ENCODE assay signal across 34 mouse cellular contexts in genomic region chr3:53454984-53455383, GRCm38 (mm10). TPM values are rescaled to one million over a fixed set of nuclear protein-coding genes. Genes with fewer than 3 reads are reported as not detected.
DNase-seq lines count a peak whose midpoint lies in the region; ATAC-seq and TF ChIP-seq lines count a peak whose summit lies in the region.
"Had no signal": no experiment of that assay in that cellular context is flagged by ENCODE, and none has a peak within 500 bp of the region (broad histone marks: within the 10 kb centered on the region; RNA-seq: fewer than 3 reads in every experiment).

No protein-coding gene starts in this region.

- TF ChIP-seq POLR2A in liver, adult 2 months (IDR thresholded peaks at IDR 0.05; ENCODE audit: extremely low read depth, insufficient read depth, low read length): no peak

- H3K4me2 ChIP-seq in liver, postnatal 0 days (ENCODE audit: low read depth, low read length): no peak overlapping the region
- no peak overlapping the region for H3K4me2 ChIP-seq in intestine, embryonic 15.5 days (replicated peaks)
- H3K4me2 ChIP-seq in stomach, postnatal 0 days (replicated peaks; ENCODE audit: low read depth): no peak overlapping the region
- H3K4me2 ChIP-seq: embryonic facial prominence, embryonic 13.5 days; forebrain, embryonic 15.5 days; heart, embryonic 15.5 days; kidney, embryonic 15.5 days; limb, embryonic 13.5 days; liver, embryonic 12.5 days; midbrain, embryonic 11.5 days; neural tube, embryonic 12.5 days had no signal

- no peak overlapping the region for H3K9ac ChIP-seq in liver, adult 2 months (ENCODE audit: low read depth, low read length)
- H3K9ac ChIP-seq in liver, postnatal 0 days (replicated peaks): no peak overlapping the region
- H3K9ac ChIP-seq in intestine, embryonic 15.5 days: no peak overlapping the region
- H3K9ac ChIP-seq in stomach, postnatal 0 days (ENCODE audit: low read length): no peak overlapping the region
- H3K9ac ChIP-seq: embryonic facial prominence, embryonic 13.5 days; forebrain, embryonic 15.5 days; heart, embryonic 15.5 days; kidney, embryonic 15.5 days; limb, embryonic 13.5 days; liver, embryonic 12.5 days; neural tube, embryonic 12.5 days had no signal

- H3K4me1 ChIP-seq in liver, adult 2 months (ENCODE audit: control insufficient read depth, insufficient read depth, low read length): peaks cover 24% of the 10 kb centered on the region
- peaks cover 7% of the 10 kb centered on the region; the same call in 1 of the 2 replicates for H3K4me1 ChIP-seq in liver, postnatal 0 days (ENCODE audit: insufficient read depth)
- H3K4me1 ChIP-seq in intestine, embryonic 15.5 days (replicated peaks): 0 out of 2 replicates have a peak, but pooled peaks cover 2% of the 10 kb centered on the region
- H3K4me1 ChIP-seq in stomach, postnatal 0 days (replicated peaks; ENCODE audit: control insufficient read depth, insufficient read depth): no peaks in the 10 kb centered on the region
- H3K4me1 ChIP-seq: embryonic facial prominence, embryonic 13.5 days; forebrain, embryonic 10.5 days; forebrain, embryonic 15.5 days; heart, embryonic 10.5 days; kidney, embryonic 15.5 days; limb, embryonic 13.5 days; liver, embryonic 12.5 days; neural tube, embryonic 12.5 days had no signal

- peak; percentile 39 for DNase-seq in liver, adult 2 months (ENCODE audit: extremely low read depth, low read depth, low spot score)
- DNase-seq in liver, postnatal 0 days: no peak
- peak; percentile 82 for DNase-seq in ES-CJ7 (ENCODE audit: low read depth, low spot score)
- DNase-seq in stomach, postnatal 0 days (ENCODE audit: low spot score): peak; percentile 38
- no peak for DNase-seq in layer of hippocampus, adult 18-20 months (ENCODE audit: low spot score in 2 of 2)
- DNase-seq in adrenal gland, adult 8-10 months: no peak
- DNase-seq: adrenal gland, postnatal 25 days; cerebellum, adult 18-20 months; cerebellum, postnatal 10 days; gastrocnemius, adult 2 months; kidney, adult 18-20 months; kidney, postnatal 36 days; right cerebral cortex, adult 18-20 months; thymus, adult 2 months; thymus, postnatal 36 days had no signal

- no peak for TF ChIP-seq CTCF in liver, adult 2 months (IDR thresholded peaks at IDR 0.05; ENCODE audit: low read depth, low read length)
- no peak for TF ChIP-seq CTCF in liver, postnatal 0 days (IDR thresholded peaks at IDR 0.05; ENCODE audit: low read depth)
- TF ChIP-seq CTCF in stomach, postnatal 0 days (IDR thresholded peaks at IDR 0.05; ENCODE audit: low read depth): no peak

- no peaks in the 10 kb centered on the region for H3K27me3 ChIP-seq in liver, adult 2 months (ENCODE audit: control insufficient read depth, insufficient read depth, low read length)
- H3K27me3 ChIP-seq in liver, postnatal 0 days (ENCODE audit: insufficient read depth, low read length): no peaks in the 10 kb centered on the region
- H3K27me3 ChIP-seq in intestine, embryonic 15.5 days (replicated peaks): no peaks in the 10 kb centered on the region
- H3K27me3 ChIP-seq in stomach, postnatal 0 days (ENCODE audit: control insufficient read depth, insufficient read depth, low read length): no peaks in the 10 kb centered on the region
- H3K27me3 ChIP-seq: embryonic facial prominence, embryonic 13.5 days; forebrain, embryonic 15.5 days; heart, embryonic 15.5 days; kidney, embryonic 15.5 days; limb, embryonic 13.5 days; liver, embryonic 12.5 days; neural tube, embryonic 12.5 days had no signal

- peaks cover 30% of the 10 kb centered on the region for H3K36me3 ChIP-seq in liver, adult 2 months (ENCODE audit: control insufficient read depth, insufficient read depth, low read length)
- H3K36me3 ChIP-seq in liver, postnatal 0 days (replicated peaks; ENCODE audit: insufficient read depth, low read length): peaks cover 68% of the 10 kb centered on the region
- H3K36me3 ChIP-seq in intestine, embryonic 15.5 days: peaks cover 35% of the 10 kb centered on the region
- peaks cover 26% of the 10 kb centered on the region for H3K36me3 ChIP-seq in stomach, postnatal 0 days (ENCODE audit: control insufficient read depth, insufficient read depth, low read length)

- H3K27ac ChIP-seq in liver, adult 2 months (replicated peaks; ENCODE audit: insufficient read depth, low read depth, low read length): no peak overlapping the region
- no peak overlapping the region for H3K27ac ChIP-seq in liver, postnatal 0 days (ENCODE audit: low read depth)
- H3K27ac ChIP-seq in intestine, embryonic 15.5 days: peak overlapping the region; percentile 60; the same call in 1 of the 2 replicates
- H3K27ac ChIP-seq in stomach, postnatal 0 days (replicated peaks): peak overlapping the region; percentile 13; the same call in 1 of the 2 replicates
- H3K27ac ChIP-seq: embryonic facial prominence, embryonic 13.5 days; forebrain, embryonic 10.5 days; forebrain, embryonic 15.5 days; gastrocnemius, adult 2 months; heart, embryonic 10.5 days; heart, embryonic 15.5 days; hindbrain, postnatal 0 days; kidney, embryonic 15.5 days; limb, embryonic 13.5 days; liver, embryonic 12.5 days; neural tube, embryonic 12.5 days had no signal

- H3K79me2 ChIP-seq in liver, adult 2 months (ENCODE audit: control insufficient read depth, insufficient read depth, low read length): no peaks in the 10 kb centered on the region

- 56% methylated on average over 7 of the region's 7 CpGs for WGBS in liver, adult 2 months
- WGBS in liver, postnatal 0 days (ENCODE audit: insufficient replicate concordance): 60% methylated on average over 7 of the region's 7 CpGs
- 61% methylated on average over 7 of the region's 7 CpGs for WGBS in intestine, embryonic 15.5 days
- WGBS in stomach, postnatal 0 days: 55% methylated on average over 7 of the region's 7 CpGs

- H3K4me3 ChIP-seq in liver, adult 2 months (ENCODE audit: insufficient read depth, low read depth, low read length): no peak overlapping the region
- no peak overlapping the region for H3K4me3 ChIP-seq in liver, postnatal 0 days (ENCODE audit: low read depth, low read length)
- H3K4me3 ChIP-seq in intestine, embryonic 15.5 days (replicated peaks): no peak overlapping the region
- no peak overlapping the region for H3K4me3 ChIP-seq in stomach, postnatal 0 days (ENCODE audit: low read depth, low read length)
- H3K4me3 ChIP-seq: embryonic facial prominence, embryonic 13.5 days; forebrain, embryonic 10.5 days; forebrain, embryonic 15.5 days; gastrocnemius, adult 2 months; heart, embryonic 10.5 days; heart, embryonic 15.5 days; kidney, embryonic 15.5 days; limb, embryonic 13.5 days; liver, embryonic 12.5 days; myocyte; neural tube, embryonic 12.5 days had no signal

- no peak for ATAC-seq in liver, postnatal 0 days
- ATAC-seq in intestine, embryonic 15.5 days: peak; percentile 42
- peak; percentile 77 for ATAC-seq in stomach, postnatal 0 days (ENCODE audit: low FRiP score, low TSS enrichment)
- ATAC-seq: forebrain, embryonic 15.5 days; hindbrain, postnatal 0 days; liver, embryonic 12.5 days had no signal

- no peak for TF ChIP-seq EP300 in liver, postnatal 0 days (IDR thresholded peaks at IDR 0.05; ENCODE audit: low read depth)
- no peak for TF ChIP-seq EP300 in stomach, postnatal 0 days (optimal IDR thresholded peaks at IDR 0.05)

- no peaks in the 10 kb centered on the region for H3K9me3 ChIP-seq in liver, postnatal 0 days (ENCODE audit: low read length)
- no peaks in the 10 kb centered on the region for H3K9me3 ChIP-seq in intestine, embryonic 15.5 days
- H3K9me3 ChIP-seq in stomach, postnatal 0 days (ENCODE audit: control insufficient read depth, low read length): no peaks in the 10 kb centered on the region
- H3K9me3 ChIP-seq: embryonic facial prominence, embryonic 13.5 days; forebrain, embryonic 10.5 days; forebrain, embryonic 15.5 days; heart, embryonic 10.5 days; heart, embryonic 15.5 days; kidney, embryonic 15.5 days; limb, embryonic 13.5 days; liver, embryonic 12.5 days; neural tube, embryonic 12.5 days had no signal

RNA-seq across cellular contexts. Expression of gene Nhlrc3, which starts 8.1 kb away (rescaled TPM):
- 8.0 and 9.0 TPM in 2 replicates for total RNA-seq in liver, adult 2 months (2014; rRNA removed)
- 5.9 and 6.6 TPM in 2 replicates for polyA plus RNA-seq in liver, adult 2 months (2012; rRNA removed)
- 5.0 and 6.1 TPM in 2 replicates for polyA plus RNA-seq in liver, postnatal 0 days (2015; fragmentation: Nextera tagmentation; extraction: Ambion mirVana)
- polyA plus RNA-seq in intestine, embryonic 15.5 days (2015; fragmentation: Nextera tagmentation; extraction: Ambion mirVana): 14.8 and 16.0 TPM in 2 replicates
- polyA plus RNA-seq in stomach, postnatal 0 days (2015; fragmentation: Nextera tagmentation; extraction: Ambion mirVana): 8.6 and 9.0 TPM in 2 replicates
- 1 to 10 TPM; 8.3 to 8.6 TPM for total RNA-seq in layer of hippocampus, adult 18-20 months (2021)
- total RNA-seq in adrenal gland, adult 8-10 months (2022): 10 to 100 TPM; 11.0 to 17.8 (median 14.9) TPM

RNA-seq across cellular contexts. Expression of gene Proser1, which starts 8.5 kb away (rescaled TPM):
- 2.4 and 2.6 TPM in 2 replicates for total RNA-seq in liver, adult 2 months (2014; rRNA removed)
- 7.6 and 8.6 TPM in 2 replicates for polyA plus RNA-seq in liver, adult 2 months (2012; rRNA removed)
- polyA plus RNA-seq in liver, postnatal 0 days (2015; fragmentation: Nextera tagmentation; extraction: Ambion mirVana): 4.0 and 4.1 TPM in 2 replicates
- 14.2 and 15.0 TPM in 2 replicates for polyA plus RNA-seq in intestine, embryonic 15.5 days (2015; fragmentation: Nextera tagmentation; extraction: Ambion mirVana)
- polyA plus RNA-seq in stomach, postnatal 0 days (2015; fragmentation: Nextera tagmentation; extraction: Ambion mirVana): 7.9 and 8.1 TPM in 2 replicates
- 10 to 100 TPM; 21.1 to 21.6 TPM for total RNA-seq in layer of hippocampus, adult 18-20 months (2021)
- total RNA-seq in adrenal gland, adult 8-10 months (2022): 10 to 100 TPM; 14.7 to 31.5 (median 22.8) TPM

RNA-seq across cellular contexts. Expression of gene Stoml3, which starts 33.5 kb away (rescaled TPM):
- not detected in 2 replicates for total RNA-seq in liver, adult 2 months (2014; rRNA removed)
- not detected in 2 replicates for polyA plus RNA-seq in liver, adult 2 months (2012; rRNA removed)
- not detected in 2 replicates for polyA plus RNA-seq in liver, postnatal 0 days (2015; fragmentation: Nextera tagmentation; extraction: Ambion mirVana)
- polyA plus RNA-seq in intestine, embryonic 15.5 days (2015; fragmentation: Nextera tagmentation; extraction: Ambion mirVana): 0.09 and 0.15 TPM in 2 replicates
- 0.05 TPM in 1 of 2 replicates, not detected in the other for polyA plus RNA-seq in stomach, postnatal 0 days (2015; fragmentation: Nextera tagmentation; extraction: Ambion mirVana)
- total RNA-seq in layer of hippocampus, adult 18-20 months (2021): 1 to 10 TPM in 1 of 2 experiments, under 1 TPM in 1; 0.87 to 1.5 TPM
- total RNA-seq in adrenal gland, adult 8-10 months (2022): not detected
- total RNA-seq: adrenal gland, postnatal 25 days; common myeloid progenitor, adult 5-6 weeks; gastrocnemius, adult 2 months; heart, postnatal 25 days; hindbrain, postnatal 0 days; left cerebral cortex, postnatal 36 days; megakaryocyte, adult 5-6 weeks had no signal
- polyA plus RNA-seq: embryonic facial prominence, embryonic 13.5 days; forebrain, embryonic 10.5 days; forebrain, embryonic 15.5 days; heart, embryonic 10.5 days; heart, embryonic 15.5 days; hindbrain, embryonic 11.5 days; hindbrain, postnatal 0 days; liver, embryonic 12.5 days; midbrain, embryonic 11.5 days; myocyte; stomach, embryonic 14.5 days had no signal

Comparison
In these comparisons a context has a peak if more than half of its experiments do, and no peak if none do; other contexts are left out.
1. DNase-seq: peak in liver, adult 2 months (single experiment), ES-CJ7 (single experiment) and stomach, postnatal 0 days (single experiment); none in liver, postnatal 0 days (single experiment), layer of hippocampus, adult 18-20 months (0 of 2) and adrenal gland, adult 8-10 months (single experiment).
2. H3K27ac ChIP-seq: peak in intestine, embryonic 15.5 days (single experiment) and stomach, postnatal 0 days (single experiment); none in liver, adult 2 months (single experiment) and liver, postnatal 0 days (single experiment).